Mouse (Mus musculus) neural tube, embryonic 10.5 days (tissue): Measurements from ENCODE around the gene B3gnt2.
"Not testable (repeated sequence)": the region's sequence is repeated elsewhere in the genome, so short reads cannot be mapped to it uniquely, and the experiment has no call there.

Source experiments
- DNase-seq: peaks from one replicate; pipeline ENCODE4 v3.0.0-alpha.2; 2017; ENCODE audit warnings: low spot score; ENCODE audit errors: extremely low spot score

The B3gnt2 gene

DNA sequence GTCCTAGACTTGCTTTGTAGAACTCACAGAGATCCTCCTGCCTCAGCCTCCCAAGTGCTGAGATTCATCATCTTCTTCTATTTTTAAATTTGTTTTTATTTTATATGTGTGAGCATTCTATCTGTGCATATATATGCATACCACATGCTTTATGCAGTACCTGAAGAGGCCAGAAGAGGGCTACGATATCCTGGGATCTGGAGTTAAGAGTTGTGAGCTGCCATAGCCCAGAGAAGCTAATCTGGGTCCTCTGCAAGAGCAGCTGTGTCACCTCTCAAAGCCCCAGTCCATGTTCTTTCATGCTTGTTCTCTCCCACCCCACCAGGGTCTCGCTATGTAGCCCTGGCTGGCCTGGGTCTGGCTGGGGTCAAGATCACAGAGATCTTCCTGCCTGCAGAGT lies 83.2 kb downstream of the B3gnt2 start:
- no peak for DNase-seq

DNA sequence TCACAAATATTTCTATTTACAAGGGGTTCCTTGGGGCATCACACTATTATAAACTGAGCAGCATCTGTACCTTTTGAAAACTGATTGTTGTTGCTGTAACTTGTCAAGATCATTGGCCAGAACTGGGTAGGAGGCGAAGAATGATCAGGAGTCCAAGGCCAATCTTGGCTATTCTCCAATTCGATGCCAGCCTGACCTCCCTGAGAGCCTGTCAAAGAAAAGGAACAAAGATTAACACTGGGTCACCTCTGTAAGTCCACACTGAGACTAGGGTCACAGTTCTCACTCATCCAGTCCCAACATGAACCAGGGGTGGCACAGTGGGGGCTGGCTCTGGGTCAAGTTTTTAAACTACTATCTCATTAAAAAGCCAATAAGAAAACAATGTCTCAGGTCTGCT lies 85.9 kb downstream of the B3gnt2 start:
- no peak for DNase-seq

DNA sequence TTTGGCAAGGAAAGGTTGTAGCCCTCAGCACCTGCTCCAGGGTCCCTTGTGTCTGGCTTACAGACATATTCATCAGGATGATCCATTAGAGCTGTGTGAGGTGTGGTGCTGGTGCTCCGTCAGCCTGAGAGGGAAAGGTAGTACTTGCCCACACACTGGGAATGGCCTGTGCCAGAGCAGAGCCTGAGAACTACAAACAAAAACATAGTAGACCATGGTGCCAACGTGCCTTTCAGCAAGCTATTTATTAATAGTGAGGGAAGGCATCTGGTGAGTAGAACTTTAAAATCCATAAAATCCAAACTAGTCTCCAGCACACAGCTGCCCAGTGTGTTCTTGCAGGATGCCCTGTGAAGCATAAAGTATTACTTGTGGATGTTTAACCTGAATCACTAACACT lies 94.5 kb downstream of the B3gnt2 start:
- DNase-seq: no peak

DNA sequence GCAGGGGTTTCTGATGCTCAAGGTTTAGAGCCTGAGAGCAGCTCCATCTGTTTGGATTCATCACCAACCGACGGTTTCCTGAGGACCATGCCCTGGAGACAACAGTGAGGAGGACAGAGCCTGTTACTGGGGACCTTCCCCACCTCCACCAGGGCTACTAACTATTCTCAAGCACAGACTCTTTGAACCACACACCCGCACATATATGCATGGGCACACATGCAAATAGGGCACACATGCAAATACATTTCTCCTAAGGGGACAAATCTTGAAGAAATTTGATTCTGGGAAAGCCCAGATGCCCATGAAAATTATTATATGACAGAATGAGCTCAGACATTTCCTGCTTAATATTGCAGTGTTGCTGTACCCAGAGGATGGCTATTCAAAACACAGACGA lies 95.3 kb downstream of the B3gnt2 start:
- no peak for DNase-seq

DNA sequence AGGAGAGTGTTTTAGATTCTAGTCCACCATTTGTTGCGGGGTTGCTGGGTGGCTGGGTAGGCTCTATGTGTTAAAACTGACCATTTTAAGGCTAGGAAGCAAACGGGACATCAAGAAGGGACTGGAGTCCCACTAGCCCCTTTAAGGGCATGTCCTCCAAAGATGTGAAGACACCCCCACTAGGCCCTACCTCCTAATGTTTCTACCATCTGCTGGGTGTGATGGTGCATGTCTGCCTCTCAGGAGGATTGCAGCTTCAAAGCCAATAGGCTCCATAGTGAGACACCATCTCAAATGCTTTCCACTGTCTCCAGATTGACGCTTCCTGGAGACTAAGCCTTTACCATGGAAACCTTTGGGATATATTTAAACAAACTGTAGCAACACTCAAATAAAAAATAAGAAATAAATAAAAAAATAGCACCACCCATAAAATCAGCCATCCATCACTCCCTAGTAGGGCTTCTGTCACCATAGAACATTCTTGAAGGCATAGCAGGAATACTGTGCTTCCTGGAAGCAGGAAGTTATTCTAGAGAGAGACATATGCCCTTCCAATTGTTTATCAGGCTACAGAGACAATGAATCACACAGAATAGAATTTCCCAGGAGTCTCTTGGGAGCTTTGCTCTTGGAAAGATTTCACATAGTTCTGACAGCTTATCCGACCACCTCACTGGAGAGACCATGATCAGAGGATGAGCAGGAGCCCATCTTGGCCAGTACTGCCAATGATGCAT lies 97.0 kb downstream of the B3gnt2 start:
- no peak for DNase-seq

DNA sequence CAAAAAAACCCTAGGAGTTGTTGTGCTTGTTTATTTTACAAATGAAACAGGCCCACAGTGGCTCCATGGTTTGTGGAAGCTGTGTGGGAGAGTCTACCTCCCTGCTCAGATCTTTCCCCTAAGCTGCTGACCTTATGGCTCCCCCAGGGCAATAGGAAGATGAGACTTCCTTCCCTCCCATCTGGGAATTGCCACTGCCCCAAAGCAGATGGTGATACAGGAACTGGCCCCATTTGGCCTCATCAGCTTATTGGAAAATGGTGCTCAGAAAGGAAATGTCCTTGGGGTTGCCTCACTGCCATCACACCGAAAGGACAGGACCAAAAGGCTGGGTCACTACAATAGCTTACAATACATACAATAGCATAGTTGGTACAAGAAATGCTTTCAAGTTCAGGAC lies 97.7 kb downstream of the B3gnt2 start:
- no peak for DNase-seq

DNA sequence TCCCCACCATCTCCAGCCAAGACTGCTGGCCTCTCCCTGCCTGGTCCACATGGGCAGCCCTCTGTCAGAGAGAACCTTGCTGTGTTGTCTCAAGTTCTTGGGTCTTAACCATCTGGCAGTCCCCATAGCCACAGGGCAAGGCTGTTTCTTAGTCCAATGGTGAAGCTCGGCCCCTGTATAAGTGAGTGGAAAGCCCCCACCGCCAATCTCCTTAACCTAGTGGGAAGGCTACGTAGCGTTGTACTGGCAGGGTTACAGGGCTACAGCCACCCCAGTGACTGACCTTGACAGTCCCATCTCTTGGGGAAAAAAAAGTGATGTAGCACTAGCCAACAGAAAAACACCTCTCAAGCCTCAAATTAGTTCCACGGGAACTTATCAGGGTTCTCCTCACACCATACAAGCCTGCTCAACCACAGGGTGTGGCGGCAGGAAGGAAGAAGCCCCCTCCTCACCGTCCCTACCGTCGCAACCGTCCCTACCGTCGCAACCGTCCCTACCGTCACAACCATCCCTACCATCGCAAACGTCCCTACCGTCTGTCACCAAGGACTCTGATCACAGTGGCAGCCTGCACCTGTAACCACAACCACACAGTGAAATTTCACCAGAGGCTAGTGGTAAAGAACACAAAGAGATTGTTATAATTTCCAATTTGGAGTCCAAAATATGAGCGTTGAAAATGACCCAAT lies 98.4 kb downstream of the B3gnt2 start:
- DNase-seq: no peak

DNA sequence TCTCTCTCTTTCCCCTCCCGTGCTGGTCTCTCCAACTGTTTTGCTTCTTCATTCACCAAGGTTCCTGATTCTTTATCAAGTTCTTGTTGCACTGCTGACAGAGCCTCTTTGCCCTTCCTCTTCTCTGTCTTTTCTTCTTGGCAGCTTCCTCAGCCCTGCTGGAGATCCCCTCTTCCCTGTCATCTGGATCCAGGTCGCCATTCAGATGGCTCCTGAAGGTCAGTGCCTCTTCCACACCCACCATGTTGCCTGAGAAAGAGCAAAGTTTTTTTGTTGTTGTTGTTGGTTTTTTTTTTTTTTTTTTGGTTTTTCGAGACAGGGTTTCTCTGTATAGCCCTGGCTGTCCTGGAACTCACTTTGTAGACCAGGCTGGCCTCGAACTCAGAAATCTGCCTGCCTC lies 101.0 kb downstream of the B3gnt2 start:
- no peak for DNase-seq

DNA sequence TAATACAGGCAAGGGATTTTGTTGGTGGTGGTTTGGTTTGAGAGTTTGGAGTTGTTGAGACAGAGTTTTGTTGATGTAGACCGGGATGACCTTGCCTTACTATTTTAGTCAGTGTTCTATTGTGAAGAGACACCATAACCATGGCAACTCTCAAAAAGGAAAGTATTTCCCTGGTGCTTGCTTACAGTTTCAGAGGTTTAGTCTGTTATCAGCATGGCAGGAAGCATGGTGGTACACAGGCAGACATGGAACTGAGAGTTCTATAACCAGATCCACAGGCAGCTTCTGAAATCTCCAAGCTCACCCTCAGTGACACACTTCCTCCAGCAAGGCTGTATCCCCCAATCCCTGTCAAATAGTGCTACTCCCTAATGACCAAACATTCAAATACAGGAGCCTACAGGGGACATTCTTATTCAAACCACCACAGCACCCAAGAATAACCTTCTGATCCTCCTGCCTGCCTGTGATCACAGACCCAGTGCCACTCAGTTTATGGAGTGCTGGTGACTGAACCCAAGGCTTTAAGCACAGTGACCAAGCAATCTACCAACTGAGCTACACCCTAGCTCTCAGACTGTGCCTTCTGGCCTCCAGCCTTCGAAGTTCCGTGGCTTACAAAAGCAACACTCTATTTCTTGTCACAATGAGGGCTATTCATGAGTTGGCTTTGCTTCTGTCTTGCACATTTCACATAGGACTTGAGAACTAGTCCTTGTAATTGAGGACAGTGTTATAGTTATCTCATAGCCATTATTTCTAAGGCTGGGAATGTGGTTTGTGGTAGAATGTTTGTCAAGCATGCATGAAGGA lies 104.4 kb downstream of the B3gnt2 start:
- DNase-seq: no peak

DNA sequence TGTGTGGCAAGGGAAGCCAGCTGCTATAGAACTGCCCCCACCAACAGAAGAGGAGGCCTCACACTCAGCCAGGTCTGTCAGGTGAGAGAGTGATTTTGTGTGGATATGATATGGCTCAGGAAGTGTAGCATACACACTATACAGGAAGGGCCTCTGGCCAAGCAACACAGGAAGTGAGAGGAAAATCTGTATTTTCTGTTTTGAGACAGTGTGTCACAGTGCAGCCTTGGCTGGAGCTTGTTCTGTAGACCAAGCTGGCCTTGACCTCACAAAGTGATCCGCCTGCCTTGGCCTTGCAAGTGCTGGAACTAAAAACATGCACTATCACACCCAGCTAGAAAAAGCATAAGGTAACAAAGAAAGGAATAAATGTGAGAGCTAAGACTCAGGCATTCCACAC lies 105.6 kb downstream of the B3gnt2 start:
- no peak for DNase-seq

DNA sequence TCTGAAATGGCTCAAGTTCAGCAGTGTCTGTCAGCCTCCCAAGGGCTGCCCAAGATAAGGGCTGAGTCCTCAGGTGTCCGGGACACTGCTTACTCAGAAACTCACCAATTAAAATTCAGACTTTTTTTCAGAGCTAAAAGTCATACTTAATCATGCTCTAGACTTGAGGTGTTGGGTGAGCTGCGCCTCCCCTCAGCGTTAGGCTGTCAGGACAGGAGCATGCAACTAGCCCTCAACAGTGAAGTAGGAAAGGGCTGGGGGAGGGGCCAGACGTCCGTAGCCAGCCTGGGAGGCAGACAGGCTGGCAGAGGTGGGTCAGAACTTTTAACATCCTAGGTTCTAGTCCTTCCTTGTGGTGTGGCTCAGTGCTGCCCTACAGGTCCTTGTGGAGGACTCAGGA lies 108.2 kb downstream of the B3gnt2 start:
- no peak for DNase-seq

DNA sequence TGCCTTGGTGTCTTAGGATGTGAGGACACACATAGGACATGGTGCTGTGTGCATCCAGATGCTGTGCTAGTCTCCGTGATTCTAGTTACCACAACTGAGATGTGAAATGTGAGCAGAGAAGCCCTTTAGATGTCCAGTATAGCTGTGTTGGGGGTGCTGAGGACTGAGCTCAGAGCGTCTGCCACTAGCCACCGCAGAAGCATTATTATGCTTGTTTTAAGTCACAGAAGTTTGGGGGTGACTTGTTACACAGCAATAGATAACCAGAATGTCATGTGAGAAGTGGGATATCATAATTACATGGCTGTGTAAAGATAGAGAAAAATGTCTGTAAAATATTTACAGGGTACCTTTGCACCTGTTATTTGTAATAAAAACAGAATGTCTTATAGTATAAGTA lies 109.2 kb downstream of the B3gnt2 start:
- DNase-seq: no peak

DNA sequence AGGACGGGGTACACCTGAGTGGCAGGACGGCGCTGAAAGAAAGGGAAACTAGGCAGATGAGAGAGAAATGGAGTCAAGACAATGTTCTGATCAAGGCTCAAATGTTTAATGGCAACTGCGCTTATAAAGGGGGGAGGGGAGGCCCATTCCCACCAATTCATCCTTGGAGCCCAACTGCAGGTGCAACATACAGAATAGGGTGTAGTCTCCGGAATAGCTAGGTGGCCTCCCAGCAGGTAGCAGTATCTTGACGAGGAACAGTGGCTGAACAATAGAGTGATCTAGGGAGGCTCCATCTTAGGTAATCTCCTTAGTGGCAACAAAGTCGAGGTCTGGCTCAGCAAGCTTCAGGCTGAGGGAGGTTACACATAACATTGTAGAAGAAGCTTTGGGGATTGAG lies 113.4 kb downstream of the B3gnt2 start:
- no peak for DNase-seq

DNA sequence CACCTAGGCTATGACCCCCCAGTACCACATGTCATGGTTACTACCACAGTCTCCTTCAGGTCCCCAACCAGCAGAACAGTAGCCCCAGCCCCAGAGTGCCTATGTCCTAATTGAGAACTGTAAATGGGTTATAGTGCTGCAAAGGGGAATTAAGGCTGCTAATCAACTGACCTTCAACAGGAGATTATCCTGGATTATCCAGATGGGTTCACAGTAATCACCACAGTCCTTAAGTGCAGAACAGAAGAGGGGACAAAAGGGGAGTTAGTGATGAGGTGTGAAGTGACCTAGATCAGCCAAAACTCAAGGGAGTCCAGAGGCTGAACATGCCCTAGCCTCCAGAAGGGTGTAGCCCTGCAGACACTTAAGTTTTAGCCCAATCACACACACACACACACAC lies 115.4 kb downstream of the B3gnt2 start:
- no peak for DNase-seq

DNA sequence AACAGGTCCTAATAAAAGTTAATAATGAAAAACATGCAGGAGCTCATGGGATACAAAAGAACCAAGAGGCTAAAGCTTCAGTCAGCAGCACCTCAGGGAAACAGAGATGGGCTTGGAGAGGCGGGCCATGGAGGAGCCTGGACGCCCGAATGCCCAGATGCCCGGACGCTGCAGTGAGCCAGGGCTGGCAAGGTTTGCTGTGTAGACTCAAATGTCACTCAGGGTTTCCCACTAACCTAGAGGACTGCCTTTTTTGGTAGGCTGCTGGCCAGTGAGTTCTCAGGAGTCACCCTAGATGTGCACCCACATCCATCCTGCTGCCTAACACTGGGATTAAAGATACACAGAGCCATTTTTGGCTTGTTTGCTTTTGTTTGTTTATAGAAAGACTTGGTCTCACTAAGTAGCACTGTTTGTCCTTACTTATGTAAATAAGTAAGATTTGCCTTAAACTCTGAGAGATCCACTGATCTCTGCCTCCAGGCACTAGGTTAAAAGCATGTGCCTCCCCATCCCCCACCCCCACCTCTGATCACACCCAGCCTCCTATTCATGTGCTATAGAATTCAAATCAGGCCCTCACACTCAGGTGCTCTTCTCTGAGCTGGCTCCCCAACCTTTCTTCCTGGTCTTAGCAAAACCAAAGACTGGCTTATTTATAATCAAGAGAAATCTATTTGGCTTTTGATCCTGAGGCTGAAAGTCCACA lies 117.0 kb downstream of the B3gnt2 start:
- no peak for DNase-seq

DNA sequence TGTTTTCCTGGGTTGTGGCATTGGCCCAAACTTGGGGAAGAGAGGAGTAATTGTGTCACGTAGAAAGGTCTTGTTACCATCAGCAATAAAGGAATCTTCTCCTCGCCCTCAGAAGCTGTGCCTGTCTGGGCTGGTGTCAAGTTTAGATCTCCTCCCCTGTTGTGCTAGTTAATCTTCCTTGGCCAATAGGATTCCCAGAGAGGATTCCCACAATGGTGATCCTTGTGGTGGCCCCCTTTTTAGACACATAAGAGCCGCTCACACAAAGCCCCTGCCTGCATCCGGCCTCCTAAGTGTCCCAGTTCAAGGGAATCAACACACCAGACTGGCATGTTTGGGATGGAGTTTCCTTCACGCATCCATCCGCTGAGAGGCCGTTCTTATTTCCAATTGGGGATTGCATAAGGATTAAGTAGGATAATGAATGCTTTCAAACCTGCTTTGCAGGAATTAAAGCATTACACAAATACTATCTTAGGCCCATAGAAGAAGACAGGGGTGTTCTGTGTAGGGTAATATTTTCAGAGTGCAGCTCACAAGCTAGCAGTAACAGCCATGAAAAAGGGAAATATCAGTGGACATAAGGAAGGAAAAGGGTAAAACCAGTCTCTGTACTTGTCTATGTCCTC lies 118.6 kb downstream of the B3gnt2 start:
- DNase-seq: no peak

DNA sequence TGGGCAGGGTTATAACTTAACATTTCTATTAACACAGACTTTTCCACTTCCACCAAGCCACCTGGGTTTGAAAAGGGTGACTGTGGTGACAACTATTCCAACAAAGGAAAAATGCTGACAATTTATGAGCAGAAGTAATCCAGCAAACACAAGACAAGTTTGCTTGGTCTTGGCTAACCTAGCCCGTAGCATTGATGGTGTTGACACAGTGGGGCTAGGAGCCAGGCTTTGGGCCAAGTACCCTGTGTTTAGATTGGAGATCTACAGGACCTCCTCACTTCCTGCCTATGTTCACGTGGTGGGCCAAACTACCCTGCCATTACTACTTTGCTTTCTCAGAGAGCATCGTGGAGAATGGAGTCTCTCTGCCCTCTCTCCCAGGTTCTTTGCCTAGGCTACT lies 119.3 kb downstream of the B3gnt2 start:
- DNase-seq: no peak

DNA sequence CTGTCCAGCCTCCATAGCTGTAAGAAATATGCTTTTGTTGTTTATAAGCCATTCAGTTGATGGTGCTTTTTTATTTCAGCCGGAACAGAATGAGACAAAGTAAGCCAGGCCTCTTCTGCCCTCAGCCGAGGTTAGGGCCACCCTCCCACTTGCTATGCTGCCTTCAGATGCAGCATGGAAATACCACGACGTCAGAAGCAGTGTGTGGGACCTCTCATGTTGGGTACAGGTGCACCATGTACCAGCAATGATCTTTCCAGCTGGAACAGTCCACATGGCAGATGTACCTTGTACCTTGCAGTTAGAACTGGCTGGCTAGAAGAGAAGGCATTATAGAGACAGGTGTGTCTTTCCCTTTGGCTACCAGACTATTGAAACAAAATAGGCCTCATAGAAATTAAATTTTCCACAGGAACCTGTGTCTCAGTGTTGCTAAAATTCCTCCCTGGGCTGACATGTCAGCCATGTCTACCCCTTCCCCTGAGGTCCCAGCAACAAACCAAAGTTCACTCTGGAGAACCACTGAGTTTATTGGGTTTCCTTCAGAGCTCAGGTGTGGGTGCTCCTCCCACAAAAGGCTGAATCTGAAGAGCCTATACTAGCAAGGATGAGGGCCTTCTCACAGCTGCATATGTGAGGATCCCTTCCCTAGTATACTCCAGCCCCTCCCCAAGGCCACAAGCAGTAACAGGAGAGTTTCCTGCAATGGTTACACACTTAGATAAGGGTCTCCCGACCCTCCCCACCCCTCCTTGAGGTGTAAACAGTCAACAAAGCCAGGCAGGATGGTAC lies 121.1 kb downstream of the B3gnt2 start:
- no peak for DNase-seq

DNA sequence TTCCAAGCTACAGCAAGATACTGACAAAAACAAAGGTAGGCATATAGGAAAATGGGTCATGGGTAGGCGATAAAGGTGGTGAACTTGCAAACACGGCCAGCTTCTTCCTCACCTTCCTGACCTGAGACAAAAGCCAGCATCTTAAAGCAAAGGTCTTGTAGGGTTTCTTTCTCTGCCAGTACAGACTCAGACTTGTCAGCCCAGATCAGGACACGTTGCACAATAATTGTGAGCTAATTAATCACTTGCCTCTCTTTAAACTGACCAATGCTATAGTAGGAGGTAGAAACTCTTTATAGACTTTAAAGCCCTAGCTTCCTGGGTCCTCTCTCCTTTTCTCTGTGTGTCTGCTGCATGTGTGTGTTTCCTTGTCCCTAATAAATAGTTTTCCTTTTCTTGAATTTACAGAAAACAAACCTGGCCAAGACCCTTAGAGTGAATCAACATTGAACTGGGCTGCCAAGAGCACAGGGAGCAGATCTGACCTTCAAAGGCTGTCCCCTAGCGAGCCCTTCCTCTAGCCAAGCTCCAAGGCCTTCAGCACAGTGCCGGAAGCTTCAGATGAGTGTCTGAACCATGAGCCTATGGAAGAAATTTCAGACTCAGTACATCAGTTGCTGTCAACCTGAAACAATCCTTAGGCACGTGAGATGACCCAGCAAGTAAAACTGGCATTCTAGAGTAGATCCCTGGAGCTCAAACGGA lies 124.1 kb downstream of the B3gnt2 start:
- no peak for DNase-seq

DNA sequence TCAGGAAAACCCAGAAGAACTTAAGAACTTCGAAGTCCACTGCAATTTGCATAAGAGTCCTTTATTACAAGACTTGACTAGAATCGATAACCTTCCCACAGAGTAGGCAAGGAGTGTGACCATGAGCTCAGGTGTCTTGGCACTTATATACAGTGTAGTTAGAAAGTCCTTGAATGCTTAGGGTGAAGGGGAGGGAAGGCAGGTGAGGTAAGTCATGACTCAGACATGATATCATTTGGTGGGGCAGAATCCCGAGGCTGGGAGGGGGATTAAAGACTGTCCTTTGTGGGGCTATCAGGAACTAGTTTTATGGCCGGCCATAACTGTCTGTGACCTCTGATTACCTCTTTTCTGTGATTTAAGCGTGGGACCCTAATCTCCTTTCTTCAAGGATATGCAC lies 125.6 kb downstream of the B3gnt2 start:
- not testable (repeated sequence) for DNase-seq
